Mouse (Mus musculus) kidney, postnatal 0 days (tissue): ENCODE results near the gene Unc13b. TPM values are rescaled to one million over a fixed set of nuclear protein-coding genes. Genes with fewer than 3 reads are reported as not detected.

Experiments used
- ATAC-seq: fragments of 200-750 bp; cut with Nextera tagmentation; replicated peaks from 2 replicates; pipeline ENCODE4 v1.8.0; 2017; ENCODE audit warnings: low read depth, moderate number of reproducible peaks, moderate TSS enrichment, moderate library complexity; ENCODE audit not compliant: low FRiP score
- DNase-seq: peaks from one replicate; pipeline ENCODE4 v3.0.0-alpha.2; 2016; ENCODE audit warnings: low spot score
- H3K27ac ChIP-seq: fragments of 300-500 bp; sonication (generic); 2 replicates; pipeline ENCODE4 v1.5.1; 2014; ENCODE audit warnings: mild to moderate bottlenecking
- H3K27me3 ChIP-seq: fragments of 300-500 bp; sonication (generic); 2 replicates; pipeline ENCODE4 v1.6.1; 2014; ENCODE audit warnings: low read length, mixed read lengths; ENCODE audit not compliant: insufficient read depth
- H3K36me3 ChIP-seq: fragments of 300-500 bp; sonication (generic); 2 replicates; pipeline ENCODE4 v1.6.1; 2014; ENCODE audit warnings: low read length, mixed read lengths; ENCODE audit not compliant: insufficient read depth
- H3K4me1 ChIP-seq: fragments of 300-500 bp; sonication (generic); replicated peaks from 2 replicates; pipeline ENCODE4 v1.6.1; 2014; ENCODE audit warnings: antibody characterized with exemption, low read length, mixed read lengths; ENCODE audit not compliant: insufficient read depth
- H3K4me2 ChIP-seq: fragments of 300-500 bp; sonication (generic); 2 replicates; pipeline ENCODE4 v1.6.1; 2014; ENCODE audit warnings: mild to moderate bottlenecking, low read length, moderate library complexity, mixed read lengths
- H3K4me3 ChIP-seq: fragments of 300-500 bp; sonication (generic); replicated peaks from 2 replicates; pipeline ENCODE4 v1.5.1; 2014; ENCODE audit warnings: low read depth, low read length
- H3K9ac ChIP-seq: fragments of 300-500 bp; sonication (generic); 2 replicates; pipeline ENCODE4 v1.6.1; 2014; ENCODE audit warnings: low read depth, low read length
- H3K9me3 ChIP-seq: fragments of 300-500 bp; sonication (generic); replicated peaks from 2 replicates; pipeline ENCODE4 v1.6.1; 2016; ENCODE audit warnings: low read length, inconsistent platforms, mixed read lengths
- CTCF ChIP-seq: IDR thresholded peaks from 2 replicates; pipeline ENCODE4 v1.5.1; 2016; ENCODE audit warnings: antibody characterized with exemption, low read depth, mild to moderate bottlenecking, moderate library complexity
- WGBS: fragments of 180-500 bp; shearing (Covaris S2); extraction: QIAGEN DNeasy Blood & Tissue Kit; methylation state at CpG from one replicate; pipeline ENCODE4 v1.1.7; 2014; 5-methylcytosine and 5-hydroxymethylcytosine counted together
- polyA plus RNA-seq: library from polyadenylated mRNA; unstranded; fragments of >200 nt; fragmentation: Nextera tagmentation; extraction: Ambion mirVana; gene quantifications from 2 replicates; pipeline ENCODE4 v1.2.1, GENCODE M21; 2015

The Unc13b gene
- 3.3 and 3.8 TPM in 2 replicates for polyA plus RNA-seq

DNA sequence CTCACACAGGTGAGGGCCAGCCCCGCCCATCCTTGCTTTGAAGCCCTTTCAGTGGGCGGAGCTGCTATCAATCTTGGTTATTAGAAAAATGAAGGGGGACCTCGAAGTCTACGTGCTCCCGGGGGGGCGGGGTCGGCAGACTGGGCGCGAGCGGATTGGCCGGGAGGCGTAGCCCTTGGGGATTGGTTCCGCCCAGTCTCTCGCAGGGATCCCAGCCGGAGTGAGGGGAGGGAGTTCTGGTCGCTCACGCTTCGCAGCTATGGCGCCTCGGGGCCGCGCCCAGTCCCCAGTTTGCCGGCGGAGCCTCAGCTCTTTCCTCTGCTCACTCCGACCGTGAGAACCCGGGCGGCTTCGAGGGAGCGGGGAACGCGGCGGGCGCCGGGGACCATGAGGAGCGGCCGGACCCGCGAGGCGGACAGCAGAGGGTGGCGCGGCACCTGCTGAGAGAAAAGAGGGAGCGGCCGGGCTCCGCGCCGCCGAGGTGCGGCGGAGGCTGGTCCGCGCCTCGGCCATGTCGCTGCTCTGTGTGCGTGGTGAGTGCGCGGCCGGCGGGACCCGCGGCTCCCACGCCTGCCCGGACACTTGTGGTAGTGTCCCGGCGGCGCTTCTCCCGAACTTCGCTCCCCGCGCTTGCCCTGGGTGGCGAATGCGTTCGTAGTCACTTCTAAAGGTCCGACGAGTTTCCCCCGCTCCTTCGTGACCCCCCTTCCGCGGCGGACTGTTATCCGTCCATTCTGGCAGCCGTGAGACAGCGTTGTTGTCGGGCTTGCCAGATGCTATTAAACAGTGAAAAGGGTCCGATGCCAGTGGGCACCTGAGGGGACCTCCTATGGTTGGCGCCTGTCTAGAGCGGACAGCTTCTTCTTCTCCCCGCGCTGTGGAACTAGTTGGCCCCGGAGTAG, at the start of gene Unc13b:
Unc13b (plus strand) TSS at position 201 of the 902 bp plus-strand sequence.
- peak within 1 kb of the TSS; percentile 85 for H3K27ac ChIP-seq
- H3K4me2 ChIP-seq, result peak within 1 kb of the TSS; percentile 90

DNA sequence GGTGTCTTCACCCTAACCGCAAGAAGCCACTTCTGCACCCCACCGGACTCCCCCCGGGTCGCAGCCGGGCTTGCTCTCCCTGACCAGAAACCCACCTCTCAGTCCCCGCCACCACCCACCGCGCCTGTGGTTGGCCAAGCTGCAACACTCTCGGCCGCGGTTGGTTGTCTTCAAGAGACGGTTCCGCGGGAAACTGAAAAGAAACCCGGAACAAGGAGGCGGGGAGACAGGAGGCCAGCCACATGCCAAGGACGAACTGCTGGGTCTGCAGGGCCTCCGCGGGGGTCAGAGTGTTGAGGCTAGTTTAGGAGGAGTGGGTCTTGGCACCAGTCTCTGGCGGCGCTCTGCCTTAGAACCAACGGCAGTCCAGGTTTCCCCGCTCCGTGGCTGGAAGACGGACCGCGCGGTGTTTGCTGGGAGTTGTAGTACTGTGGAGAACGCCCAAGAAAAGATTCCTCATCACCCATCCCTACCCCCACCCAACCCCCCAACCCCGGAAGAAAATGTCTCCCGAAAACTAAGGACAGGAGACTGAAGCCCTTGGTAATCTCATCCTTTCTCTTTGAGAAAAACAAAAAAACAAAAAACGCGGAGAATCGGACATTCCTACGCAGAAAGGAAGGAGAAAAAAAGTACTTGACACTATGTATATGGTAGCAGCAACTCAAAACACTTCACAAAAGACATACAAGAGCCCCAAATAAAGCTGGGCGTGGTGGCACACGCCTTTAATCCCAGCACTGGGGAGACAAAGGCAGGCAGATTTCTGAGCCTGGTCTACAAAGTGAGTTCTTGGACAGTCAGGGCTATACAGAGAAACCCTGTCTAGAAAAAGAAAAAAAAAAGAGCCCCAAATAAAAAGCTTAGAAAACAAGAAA, 48.4 kb upstream of the Unc13b start, which contains the start of gene Fancg:
Fancg (minus strand) TSS at position 346 of the 878 bp plus-strand sequence.
- WGBS, result 1% methylated on average over 37 of the region's 37 CpGs
- peak within 1 kb of the TSS; percentile 72 for H3K4me2 ChIP-seq

More for the DNA sequence above, at the start of gene Unc13b:
- DNase-seq (peak; percentile 97), ATAC-seq (peak; percentile 94)
- Histone ChIP-seq H3K4me1 (peaks cover 4% of the 10 kb centered on the region; the same call in 1 of the 2 replicates), H3K4me3 (peak within 1 kb of the TSS; percentile 82), H3K27me3 (no peaks in the 10 kb centered on the region), H3K36me3 (no peaks in the 10 kb centered on the region), H3K9ac (peak within 1 kb of the TSS; percentile 80), H3K9me3 (no peaks in the 10 kb centered on the region)
- TF ChIP-seq CTCF, result no peak
- 1% methylated on average over 85 of the region's 90 CpGs for WGBS

DNA sequence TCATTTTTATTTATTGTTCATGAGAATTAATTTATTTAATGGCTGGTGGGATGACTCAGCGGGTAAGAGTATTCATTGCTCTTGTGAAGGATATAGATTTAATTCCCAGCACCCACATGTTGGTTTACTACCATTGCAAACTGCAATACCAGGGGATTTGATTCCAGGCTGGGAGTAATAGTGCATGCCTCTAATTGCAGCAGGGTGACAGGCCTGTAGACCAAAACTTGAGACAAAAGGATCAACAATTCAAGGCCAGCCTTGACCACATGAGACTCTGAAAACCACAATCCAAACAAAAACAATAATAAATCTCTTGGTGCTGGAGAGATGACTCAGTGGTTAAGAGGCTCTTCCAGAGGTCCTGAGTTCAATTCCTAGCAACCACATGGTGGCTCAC, 46.7 kb upstream of the Unc13b start:
- Histone ChIP-seq H3K9me3 (no peaks in the 10 kb centered on the region), H3K27me3 (no peaks in the 10 kb centered on the region), H3K4me2 (no peak overlapping the region), H3K4me3 (no peak overlapping the region), H3K9ac (no peak overlapping the region), H3K36me3 (no peaks in the 10 kb centered on the region), H3K4me1 (no peaks in the 10 kb centered on the region), H3K27ac (no peak overlapping the region)
- ATAC-seq, result no peak
- 94% methylated on average over 1 of the region's 1 CpGs for WGBS
- no peak for TF ChIP-seq CTCF
- no peak for DNase-seq

More for the DNA sequence above, 48.4 kb upstream of the Unc13b start, which contains the start of gene Fancg:
- H3K9ac ChIP-seq, result peak within 1 kb of the TSS; percentile 55
- H3K36me3 ChIP-seq, result no peaks in the 10 kb centered on the region
- peak; percentile 85 for DNase-seq
- no peak within 1 kb of the TSS for H3K27ac ChIP-seq
- no peaks in the 10 kb centered on the region for H3K9me3 ChIP-seq
- H3K27me3 ChIP-seq, result no peaks in the 10 kb centered on the region
- peak within 1 kb of the TSS; percentile 76 for H3K4me3 ChIP-seq
- TF ChIP-seq CTCF, result no peak
- peak; percentile 83 for ATAC-seq
- no peaks in the 10 kb centered on the region for H3K4me1 ChIP-seq

DNA sequence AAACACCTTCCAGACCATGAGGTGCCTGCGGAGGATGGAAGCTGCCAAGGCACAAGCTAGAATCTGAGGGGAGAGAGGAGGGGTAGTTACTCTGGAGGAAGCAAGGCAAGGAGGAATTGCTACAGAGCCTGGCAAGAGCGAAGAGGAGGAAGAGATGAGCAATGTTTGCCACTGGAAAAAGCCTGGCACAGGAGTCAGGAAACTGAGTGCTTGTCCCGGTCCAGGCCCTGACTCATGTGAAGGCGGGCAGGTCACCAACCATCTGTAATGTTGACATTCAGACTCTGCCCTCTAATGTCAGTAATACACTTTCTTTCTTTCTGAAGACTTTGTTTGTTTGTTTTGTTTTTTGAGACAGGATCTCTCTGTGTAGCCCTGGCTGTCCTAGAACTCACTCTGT, 40.6 kb upstream of the Unc13b start:
- H3K9ac ChIP-seq, result no peak overlapping the region
- H3K4me2 ChIP-seq, result no peak overlapping the region
- H3K4me1 ChIP-seq, result no peaks in the 10 kb centered on the region
- H3K27me3 ChIP-seq, result no peaks in the 10 kb centered on the region
- ATAC-seq (no peak), DNase-seq (no peak)
- H3K4me3 ChIP-seq, result no peak overlapping the region
- H3K9me3 ChIP-seq, result no peaks in the 10 kb centered on the region
- TF ChIP-seq CTCF, result no peak
- H3K27ac ChIP-seq, result no peak overlapping the region
- peaks cover 37% of the 10 kb centered on the region for H3K36me3 ChIP-seq
- 93% methylated on average over 4 of the region's 4 CpGs for WGBS

DNA sequence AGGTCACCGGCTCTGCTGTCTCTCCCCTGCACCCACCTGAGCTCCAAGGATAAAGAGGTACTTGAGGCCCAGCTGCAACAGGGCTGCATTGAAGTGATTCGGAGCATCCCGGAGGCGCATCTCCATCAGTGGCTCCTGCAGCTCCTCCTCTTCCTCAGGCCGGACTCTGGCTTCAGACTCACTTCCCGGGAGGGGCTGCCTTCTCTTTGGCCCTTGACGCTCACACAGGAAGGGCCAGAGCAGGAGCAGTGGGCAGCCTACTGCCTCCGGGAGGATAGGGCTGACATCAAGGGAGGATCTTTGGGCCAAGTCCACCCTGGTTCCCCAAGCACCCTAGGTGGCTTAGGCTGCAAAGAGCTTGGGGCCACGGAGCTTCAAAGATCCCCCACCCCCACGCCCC, 39.6 kb upstream of the Unc13b start:
- Histone ChIP-seq H3K4me3 (no peak overlapping the region), H3K4me2 (no peak overlapping the region), H3K9me3 (no peaks in the 10 kb centered on the region), H3K9ac (no peak overlapping the region), H3K27ac (no peak overlapping the region), H3K36me3 (peaks cover 37% of the 10 kb centered on the region), H3K27me3 (no peaks in the 10 kb centered on the region), H3K4me1 (no peaks in the 10 kb centered on the region)
- TF ChIP-seq CTCF, result no peak
- no peak for ATAC-seq
- 89% methylated on average over 10 of the region's 10 CpGs for WGBS
- no peak for DNase-seq
